ENCODE assay signal across 21 mouse cellular contexts in the genomic region with DNA sequence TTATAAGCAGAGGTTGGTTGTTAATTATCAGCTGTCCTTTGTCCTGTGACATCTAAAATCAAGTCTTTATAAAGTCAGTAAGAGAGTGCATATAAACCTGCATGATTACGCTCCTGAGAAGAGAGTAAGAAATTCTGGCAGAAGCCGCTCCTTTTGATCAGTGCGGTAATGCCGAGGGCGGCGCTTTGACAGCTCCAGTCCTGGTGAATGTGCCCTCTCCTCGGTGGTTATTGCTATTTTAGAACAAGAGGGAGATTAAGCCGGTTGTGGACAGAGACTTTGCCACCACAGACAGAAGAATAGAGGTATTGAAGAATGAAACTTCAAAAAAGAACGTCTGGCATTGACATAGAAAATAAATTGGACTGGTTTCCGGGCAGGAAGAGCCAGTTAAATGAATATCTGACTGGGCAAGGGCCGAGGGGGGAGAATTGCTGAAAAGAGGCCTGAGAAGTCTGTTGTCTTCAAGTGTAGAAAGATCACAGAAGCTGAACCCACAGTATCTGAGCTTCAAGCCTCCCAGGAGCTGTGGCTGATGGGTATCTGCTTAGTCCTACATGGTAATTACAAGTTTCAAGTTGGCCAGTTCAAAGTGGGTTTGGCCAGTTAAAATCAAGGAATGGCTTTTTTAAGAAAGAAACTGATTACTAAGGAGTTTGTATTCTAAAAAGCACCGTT. TPM values are rescaled to one million over a fixed set of nuclear protein-coding genes. Genes with fewer than 3 reads are reported as not detected.
DNase-seq lines count a peak whose midpoint lies in the region; ATAC-seq and TF ChIP-seq lines count a peak whose summit lies in the region.
"Had no signal": no experiment of that assay in that cellular context is flagged by ENCODE, and none has a peak within 500 bp of the region (broad histone marks: within the 10 kb centered on the region; RNA-seq: fewer than 3 reads in every experiment).

No protein-coding gene starts in this region.

- no peak overlapping the region for H3K4me2 ChIP-seq in heart, embryonic 14.5 days (ENCODE audit: low read length)
- H3K4me2 ChIP-seq in midbrain, embryonic 11.5 days, result no peak overlapping the region
- H3K4me2 ChIP-seq in forebrain, embryonic 16.5 days (ENCODE audit: low read length), result no peak overlapping the region
- no peak overlapping the region for H3K4me2 ChIP-seq in midbrain, postnatal 0 days (ENCODE audit: low read depth, low read length, poor library complexity, severe bottlenecking)
- H3K4me2 ChIP-seq: embryonic facial prominence, embryonic 15.5 days; intestine, embryonic 15.5 days; kidney, embryonic 15.5 days; limb, embryonic 15.5 days had no signal

- WGBS in heart, embryonic 14.5 days, result 60% methylated on average over 12 of the region's 12 CpGs
- 55% methylated on average over 12 of the region's 12 CpGs for WGBS in midbrain, embryonic 11.5 days
- 71% methylated on average over 12 of the region's 12 CpGs for WGBS in midbrain, embryonic 10.5 days
- WGBS in forebrain, embryonic 16.5 days, result 8% methylated on average over 12 of the region's 12 CpGs
- 34% methylated on average over 12 of the region's 12 CpGs for WGBS in midbrain, postnatal 0 days

- ATAC-seq in heart, embryonic 14.5 days (ENCODE audit: insufficient number of reproducible peaks, insufficient read depth, low FRiP score, low read depth), result no peak
- ATAC-seq in midbrain, embryonic 11.5 days (ENCODE audit: low FRiP score), result peak; percentile 58
- ATAC-seq in forebrain, embryonic 16.5 days, result peak; percentile 69
- 0 out of 2 replicates have a peak, but pooled peaks have one; percentile 23 for ATAC-seq in midbrain, postnatal 0 days (ENCODE audit: low FRiP score)
- ATAC-seq: CD4-positive, CD25-positive, alpha-beta regulatory T cell, adult 4 months; intestine, embryonic 15.5 days; liver, postnatal 0 days had no signal

- no peaks in the 10 kb centered on the region for H3K27me3 ChIP-seq in heart, embryonic 14.5 days (ENCODE audit: control insufficient read depth, insufficient read depth, low read length)
- no peaks in the 10 kb centered on the region for H3K27me3 ChIP-seq in midbrain, embryonic 11.5 days (ENCODE audit: control insufficient read depth, insufficient read depth, low read length)
- H3K27me3 ChIP-seq in midbrain, embryonic 10.5 days (ENCODE audit: low read depth, poor library complexity, severe bottlenecking), result no peaks in the 10 kb centered on the region
- H3K27me3 ChIP-seq in forebrain, embryonic 16.5 days (replicated peaks; ENCODE audit: control insufficient read depth, insufficient read depth, low read length), result no peaks in the 10 kb centered on the region
- no peaks in the 10 kb centered on the region for H3K27me3 ChIP-seq in midbrain, postnatal 0 days (ENCODE audit: insufficient read depth, low read length)
- H3K27me3 ChIP-seq: embryonic facial prominence, embryonic 15.5 days; intestine, embryonic 15.5 days; kidney, embryonic 15.5 days; limb, embryonic 15.5 days had no signal

- no peaks in the 10 kb centered on the region for H3K9me3 ChIP-seq in heart, embryonic 14.5 days (ENCODE audit: control insufficient read depth, low read length)
- H3K9me3 ChIP-seq in midbrain, embryonic 11.5 days (ENCODE audit: control insufficient read depth, low read length), result no peaks in the 10 kb centered on the region
- no peaks in the 10 kb centered on the region for H3K9me3 ChIP-seq in midbrain, embryonic 10.5 days (replicated peaks)
- no peaks in the 10 kb centered on the region for H3K9me3 ChIP-seq in forebrain, embryonic 16.5 days (ENCODE audit: control insufficient read depth, low read length)
- H3K9me3 ChIP-seq in midbrain, postnatal 0 days (ENCODE audit: low read length), result no peaks in the 10 kb centered on the region
- H3K9me3 ChIP-seq: embryonic facial prominence, embryonic 15.5 days; G1E; intestine, embryonic 15.5 days; kidney, embryonic 15.5 days; limb, embryonic 15.5 days had no signal

- peaks cover 61% of the 10 kb centered on the region for H3K36me3 ChIP-seq in heart, embryonic 14.5 days (ENCODE audit: control insufficient read depth, insufficient read depth, low read length)
- no peaks in the 10 kb centered on the region for H3K36me3 ChIP-seq in midbrain, embryonic 11.5 days (ENCODE audit: control insufficient read depth, insufficient read depth, low read length)
- H3K36me3 ChIP-seq in midbrain, embryonic 10.5 days, result peaks cover 66% of the 10 kb centered on the region
- no peaks in the 10 kb centered on the region for H3K36me3 ChIP-seq in forebrain, embryonic 16.5 days (ENCODE audit: control insufficient read depth, insufficient read depth)
- H3K36me3 ChIP-seq in midbrain, postnatal 0 days (ENCODE audit: insufficient read depth, low read length), result no peaks in the 10 kb centered on the region

- no peak overlapping the region for H3K4me3 ChIP-seq in heart, embryonic 14.5 days (ENCODE audit: control insufficient read depth in 1 of 2, insufficient read depth in 1 of 2, low read depth in 1 of 2, low read length in 2 of 2)
- no peak overlapping the region for H3K4me3 ChIP-seq in midbrain, embryonic 11.5 days (ENCODE audit: low read depth, low read length)
- no peak overlapping the region for H3K4me3 ChIP-seq in midbrain, embryonic 10.5 days
- H3K4me3 ChIP-seq in forebrain, embryonic 16.5 days (replicated peaks; ENCODE audit: low read length), result no peak overlapping the region
- no peak overlapping the region for H3K4me3 ChIP-seq in midbrain, postnatal 0 days (ENCODE audit: low read depth, low read length)
- no peak overlapping the region for H3K4me3 ChIP-seq in gastrocnemius, adult 2 months
- H3K4me3 ChIP-seq: embryonic facial prominence, embryonic 15.5 days; intestine, embryonic 15.5 days; kidney, embryonic 15.5 days; limb, embryonic 15.5 days had no signal

- no peak for DNase-seq in heart, postnatal 4 days
- peak; percentile 56 for DNase-seq in midbrain, embryonic 11.5 days (ENCODE audit: low spot score, missing footprints)
- no peak for DNase-seq in midbrain, embryonic 10.5 days (ENCODE audit: low spot score)
- DNase-seq in midbrain, postnatal 0 days (ENCODE audit: low spot score), result no peak
- no peak for DNase-seq in gastrocnemius, adult 2 months
- no peak for DNase-seq in ovary, postnatal 10 days (ENCODE audit: low spot score)
- DNase-seq: adrenal gland, postnatal 36 days; cerebellum, adult 18-20 months; cerebellum, postnatal 25 days; kidney, postnatal 4 days; liver, postnatal 0 days; lung, postnatal 10 days; thymus, adult 18-20 months had no signal

- 0 out of 2 replicates have a peak overlapping the region, but pooled peaks have one; percentile 34 for H3K9ac ChIP-seq in heart, embryonic 14.5 days (ENCODE audit: low read length)
- H3K9ac ChIP-seq in midbrain, embryonic 11.5 days (ENCODE audit: low read length), result no peak overlapping the region
- H3K9ac ChIP-seq in forebrain, embryonic 16.5 days (replicated peaks; ENCODE audit: low read depth, low read length), result no peak overlapping the region
- H3K9ac ChIP-seq in midbrain, postnatal 0 days (replicated peaks; ENCODE audit: low read length, poor library complexity, severe bottlenecking), result no peak overlapping the region
- H3K9ac ChIP-seq: embryonic facial prominence, embryonic 15.5 days; intestine, embryonic 15.5 days; kidney, embryonic 15.5 days; limb, embryonic 15.5 days; liver, postnatal 0 days had no signal

- intact Hi-C loops in gastrocnemius, adult 2 months (cut with DNase I), result no loop called here

- H3K27ac ChIP-seq in heart, embryonic 14.5 days (replicated peaks in 1 of 2; ENCODE audit: control insufficient read depth in 1 of 2, insufficient read depth in 1 of 2, low read depth in 2 of 2, low read length in 2 of 2), result peak overlapping the region in 1 of 2 experiments; percentile 64; a peak in 3 of 4 replicates
- H3K27ac ChIP-seq in midbrain, embryonic 11.5 days (ENCODE audit: low read depth, low read length), result no peak overlapping the region
- H3K27ac ChIP-seq in midbrain, embryonic 10.5 days (replicated peaks), result no peak overlapping the region
- no peak overlapping the region for H3K27ac ChIP-seq in forebrain, embryonic 16.5 days (ENCODE audit: low read length)
- no peak overlapping the region for H3K27ac ChIP-seq in midbrain, postnatal 0 days (ENCODE audit: low read depth, low read length)
- H3K27ac ChIP-seq in gastrocnemius, adult 2 months, result no peak overlapping the region
- H3K27ac ChIP-seq: embryonic facial prominence, embryonic 15.5 days; intestine, embryonic 15.5 days; kidney, embryonic 15.5 days; limb, embryonic 15.5 days had no signal

- H3K4me1 ChIP-seq in heart, embryonic 14.5 days (ENCODE audit: control insufficient read depth in 2 of 2, insufficient read depth in 2 of 2, low read length in 2 of 2), result peaks cover 4 to 12% of the 10 kb centered on the region in 2 experiments
- H3K4me1 ChIP-seq in midbrain, embryonic 11.5 days (ENCODE audit: control insufficient read depth, insufficient read depth, low read length), result peaks cover 3% of the 10 kb centered on the region
- peaks cover 18% of the 10 kb centered on the region; the same call in 1 of the 2 replicates for H3K4me1 ChIP-seq in midbrain, embryonic 10.5 days
- peaks cover 9% of the 10 kb centered on the region; the same call in 1 of the 2 replicates for H3K4me1 ChIP-seq in forebrain, embryonic 16.5 days (replicated peaks; ENCODE audit: control insufficient read depth, insufficient read depth, low read length)
- no peaks in the 10 kb centered on the region for H3K4me1 ChIP-seq in midbrain, postnatal 0 days (ENCODE audit: insufficient read depth, low read length)
- H3K4me1 ChIP-seq: embryonic facial prominence, embryonic 15.5 days; intestine, embryonic 15.5 days had no signal

- TF ChIP-seq CTCF in midbrain, postnatal 0 days (IDR thresholded peaks at IDR 0.05), result no peak
- no peak for TF ChIP-seq CTCF in gastrocnemius, adult 2 months (IDR thresholded peaks at IDR 0.05)

RNA-seq across cellular contexts. Expression of gene Selenof, which starts 27.8 kb away (rescaled TPM):
- 340 and 384 TPM in 2 replicates for polyA plus RNA-seq in heart, embryonic 14.5 days (2014; fragmentation: Nextera tagmentation; extraction: Ambion mirVana)
- 100 to 1,000 TPM; 224 to 252 TPM for total RNA-seq in heart, postnatal 4 days (2021)
- polyA plus RNA-seq in midbrain, embryonic 11.5 days (2014; fragmentation: Nextera tagmentation; extraction: Ambion mirVana), result 414 and 426 TPM in 2 replicates
- 513 and 526 TPM in 2 replicates for polyA plus RNA-seq in midbrain, embryonic 10.5 days (2016; fragmentation: Nextera tagmentation; extraction: Ambion mirVana)
- polyA plus RNA-seq in forebrain, embryonic 16.5 days (2015; fragmentation: Nextera tagmentation; extraction: Ambion mirVana), result 538 and 568 TPM in 2 replicates
- total RNA-seq in midbrain, postnatal 0 days (2014; rRNA removed), result 287 and 293 TPM in 2 replicates
- 596 and 650 TPM in 2 replicates for polyA plus RNA-seq in midbrain, postnatal 0 days (2015; fragmentation: Nextera tagmentation; extraction: Ambion mirVana)
- total RNA-seq in gastrocnemius, adult 2 months (2021), result 100 to 1,000 TPM; 115 to 122 TPM

RNA-seq across cellular contexts. Expression of gene Hs2st1, which starts 27.9 kb away (rescaled TPM):
- polyA plus RNA-seq in heart, embryonic 14.5 days (2014; fragmentation: Nextera tagmentation; extraction: Ambion mirVana), result 7.0 and 8.6 TPM in 2 replicates
- 10 to 100 TPM; 20.8 to 23.2 TPM for total RNA-seq in heart, postnatal 4 days (2021)
- 16.5 and 16.9 TPM in 2 replicates for polyA plus RNA-seq in midbrain, embryonic 11.5 days (2014; fragmentation: Nextera tagmentation; extraction: Ambion mirVana)
- 14.9 and 15.1 TPM in 2 replicates for polyA plus RNA-seq in midbrain, embryonic 10.5 days (2016; fragmentation: Nextera tagmentation; extraction: Ambion mirVana)
- polyA plus RNA-seq in forebrain, embryonic 16.5 days (2015; fragmentation: Nextera tagmentation; extraction: Ambion mirVana), result 16.3 and 17.7 TPM in 2 replicates
- 48.5 and 53.2 TPM in 2 replicates for total RNA-seq in midbrain, postnatal 0 days (2014; rRNA removed)
- 10.7 and 13.4 TPM in 2 replicates for polyA plus RNA-seq in midbrain, postnatal 0 days (2015; fragmentation: Nextera tagmentation; extraction: Ambion mirVana)
- total RNA-seq in gastrocnemius, adult 2 months (2021), result 10 to 100 TPM; 12.8 to 14.8 TPM
